Mouse (Mus musculus) layer of hippocampus, adult 9-11 months (tissue): ENCODE measurements around the gene Gbgt1.

Experiments
- DNase-seq: peaks from one replicate; pipeline ENCODE4 v3.0.0; 2022

Gbgt1 gene

DNA sequence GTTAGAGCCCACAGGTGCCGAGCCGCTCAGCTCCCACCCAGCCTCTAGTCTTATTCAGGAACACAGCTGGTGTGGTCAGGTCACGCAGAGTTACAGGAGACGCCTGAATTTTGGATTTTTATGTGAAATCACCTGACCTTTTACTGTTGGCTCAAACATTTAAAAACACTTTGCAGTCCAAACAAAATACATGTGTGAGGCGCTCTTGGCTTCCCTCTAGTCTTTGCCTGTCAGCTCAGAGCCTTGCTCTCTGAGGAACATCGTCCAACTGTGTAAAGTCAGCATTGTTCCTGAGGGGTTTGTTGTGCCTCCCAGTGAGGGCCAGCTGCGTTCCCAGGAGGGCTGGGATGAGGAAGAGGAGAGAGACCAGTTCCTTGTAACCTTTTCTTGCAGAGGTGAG, 33.6 kb downstream of the Gbgt1 start:
- DNase-seq, result no peak

DNA sequence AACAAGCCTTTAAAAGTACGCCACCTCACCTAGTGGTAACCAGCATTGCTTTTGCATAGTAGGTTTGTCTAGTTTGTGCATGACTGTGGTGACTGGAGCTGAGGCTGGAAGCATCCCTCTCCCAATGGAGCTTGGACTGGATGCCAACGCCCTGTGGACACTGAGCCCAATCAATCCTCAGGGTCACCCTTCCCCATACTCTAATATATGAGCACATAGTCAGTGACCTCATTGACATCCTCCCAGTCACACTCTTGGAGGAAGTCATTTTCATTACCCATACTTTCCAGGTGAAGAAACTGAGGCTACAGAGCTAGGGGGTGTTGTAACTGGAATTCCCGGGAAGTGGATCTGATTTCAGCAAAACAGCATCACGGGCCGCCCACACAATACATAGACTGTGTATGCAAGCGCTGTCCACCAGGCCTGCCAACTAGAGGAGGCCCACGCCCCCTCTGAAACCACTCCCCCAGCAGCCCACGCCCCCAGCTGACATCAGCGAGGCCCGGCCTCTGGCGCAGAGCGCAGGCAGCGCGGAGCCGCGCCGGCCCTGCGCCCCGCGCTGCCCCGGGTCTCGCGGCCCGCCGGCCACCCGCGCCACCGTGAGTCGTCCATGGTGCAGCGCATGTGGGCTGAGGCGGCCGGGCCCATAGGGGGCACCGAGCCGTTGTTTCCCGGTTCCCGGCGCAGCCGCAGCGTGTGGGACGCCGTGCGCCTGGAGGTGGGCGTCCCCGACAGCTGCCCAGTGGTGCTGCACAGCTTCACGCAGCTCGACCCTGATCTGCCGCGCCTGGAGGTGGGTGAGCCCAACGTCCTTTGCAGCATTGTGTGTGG, 36.5 kb downstream of the Gbgt1 start:
- DNase-seq, result peak; percentile 95

- DNase-seq, result no peak
These were observed 37.3 kb downstream of the Gbgt1 start for GRCm38 (mm10) chr2:28533901-28534435.

DNA sequence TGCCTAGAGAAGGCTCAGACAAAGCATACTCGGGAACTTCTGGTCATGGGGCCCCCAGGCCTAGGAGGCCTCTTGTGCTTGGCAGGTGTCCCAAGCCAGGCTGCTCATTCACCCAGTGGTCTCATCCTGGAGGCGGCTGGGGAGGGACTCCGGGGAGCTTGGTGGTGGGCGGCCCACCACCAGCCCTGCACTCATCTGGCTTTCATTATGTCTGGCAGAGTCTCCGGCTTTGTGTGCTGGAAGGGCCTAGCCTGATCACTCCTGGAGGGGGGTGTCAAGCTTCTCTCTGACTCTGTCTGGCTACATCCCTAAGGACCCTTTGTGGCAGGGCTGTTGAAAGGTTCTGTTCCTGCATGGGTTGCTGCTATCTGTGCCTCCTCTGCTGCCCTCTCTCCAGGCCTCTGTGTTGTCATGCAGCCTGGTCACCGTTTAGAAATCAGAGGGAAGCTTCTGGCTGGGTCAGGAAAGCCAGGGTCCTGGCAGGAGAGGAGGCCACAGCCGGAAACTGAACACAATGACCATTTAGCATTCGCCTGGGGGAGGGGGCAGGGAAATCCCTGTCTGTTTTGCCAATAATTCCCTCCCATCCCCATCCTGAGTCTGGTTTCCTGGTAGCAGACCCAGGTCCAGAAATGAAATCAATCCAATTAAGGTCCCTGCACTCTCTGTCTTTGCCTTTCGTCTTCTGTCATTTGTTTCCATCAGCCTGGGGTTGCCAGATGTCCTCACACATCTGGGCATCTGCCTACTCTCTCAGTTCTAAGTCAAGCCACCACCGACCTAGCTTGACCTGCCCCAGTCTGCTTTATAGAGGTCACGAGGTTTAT, 38.0 kb downstream of the Gbgt1 start:
- DNase-seq, result no peak

DNA sequence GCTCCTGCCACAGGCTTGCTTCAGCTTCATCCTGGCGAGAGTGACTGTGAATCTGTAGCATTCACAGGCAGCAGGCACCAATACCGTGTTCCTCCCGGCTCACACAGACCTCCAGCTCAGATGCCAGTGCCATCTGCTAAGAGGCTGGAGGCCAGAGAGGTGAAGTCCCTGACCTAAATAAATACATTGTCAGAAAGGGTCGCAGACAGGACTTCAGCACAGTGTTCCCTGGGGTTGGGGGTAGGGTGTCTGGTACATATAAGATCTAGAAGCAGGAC, 38.5 kb downstream of the Gbgt1 start:
- no peak for DNase-seq

DNA sequence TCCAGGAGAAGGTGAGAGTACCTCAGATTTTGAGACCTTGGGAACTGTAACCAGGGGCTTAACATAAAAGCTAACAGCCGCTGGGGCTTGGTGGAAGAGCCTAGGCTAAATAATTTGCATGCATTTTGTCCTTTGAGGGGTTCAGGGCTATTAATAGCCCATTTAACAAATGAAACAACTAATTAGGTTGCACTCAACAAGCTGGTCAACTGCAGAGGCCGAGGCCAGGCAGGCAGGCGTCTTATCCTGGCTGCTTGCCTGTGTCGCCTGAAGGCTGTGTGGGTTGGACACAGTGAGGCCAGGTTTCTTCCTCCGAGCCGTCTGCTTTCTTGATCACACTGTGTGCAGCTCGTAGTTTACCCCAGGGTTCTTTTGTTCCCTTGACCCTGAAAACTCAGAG, 39.0 kb downstream of the Gbgt1 start:
- peak; percentile 72 for DNase-seq

DNA sequence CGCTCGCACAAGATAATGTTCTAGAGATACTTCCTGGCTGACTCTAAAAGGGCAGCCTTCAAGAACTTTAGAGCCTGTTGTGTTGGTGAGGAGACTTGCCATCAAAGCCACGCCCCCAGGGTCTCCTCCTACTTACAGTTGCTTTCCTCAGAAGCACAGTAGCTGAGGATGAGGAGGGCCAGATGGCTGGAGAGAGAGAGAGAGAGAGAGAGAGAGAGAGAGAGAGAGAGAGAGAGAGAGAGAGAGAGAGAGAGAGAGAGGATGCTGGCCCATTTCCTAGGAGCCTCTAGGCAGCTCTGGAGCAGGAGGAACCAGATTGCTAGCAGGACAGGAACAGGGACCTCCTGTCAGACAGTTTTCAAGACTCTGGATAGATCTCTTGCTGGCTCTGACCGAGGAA, 39.5 kb downstream of the Gbgt1 start:
- DNase-seq, result no peak

DNA sequence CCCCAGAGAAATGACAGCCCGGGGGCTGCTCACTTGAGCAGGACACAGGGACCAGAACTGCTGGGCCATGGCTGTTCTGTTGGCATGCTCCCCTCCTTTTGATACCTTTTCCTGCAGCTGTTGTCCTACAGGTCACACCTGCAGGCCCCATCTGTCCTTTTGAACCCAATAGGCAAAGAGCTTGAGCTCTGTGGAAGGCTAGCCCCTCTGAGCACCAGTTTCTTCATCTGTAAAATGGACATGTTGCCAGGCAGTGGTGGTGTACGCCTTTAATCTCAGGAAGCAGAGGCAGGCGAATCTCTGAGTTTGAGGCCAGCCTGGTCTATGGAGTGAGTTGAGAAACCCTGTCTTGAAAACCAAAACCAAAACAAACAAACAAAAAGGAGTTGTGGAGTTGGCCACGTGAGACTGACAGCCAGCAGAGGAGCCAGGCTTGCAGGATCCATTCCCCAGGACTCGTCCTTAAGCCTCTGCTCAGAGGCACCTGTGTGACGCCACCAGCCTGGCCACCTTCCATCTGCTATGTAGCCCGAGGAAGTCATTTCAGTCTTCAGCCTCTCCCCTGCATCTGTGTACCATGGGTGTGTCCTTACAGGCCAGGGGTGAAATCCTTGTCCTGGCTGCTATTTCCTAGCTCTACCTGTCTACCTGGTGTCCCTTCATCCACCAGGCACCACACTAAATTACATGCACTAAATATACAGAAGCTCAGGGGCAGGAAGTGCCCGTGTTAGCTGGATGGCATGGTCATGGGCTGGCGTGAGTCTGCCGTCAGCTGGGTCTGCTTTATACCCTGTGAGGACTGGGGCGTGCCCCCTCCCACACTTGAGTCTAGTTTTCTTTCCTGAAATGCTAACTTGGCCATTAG, 40.3 kb downstream of the Gbgt1 start:
- no peak for DNase-seq

- no peak for DNase-seq
These were observed 40.9 kb downstream of the Gbgt1 start for GRCm38 (mm10) chr2:28537634-28537920.

GRCm38 (mm10) chr2:28537995-28538816, 41.5 kb downstream of the Gbgt1 start:
- no peak for DNase-seq

DNA sequence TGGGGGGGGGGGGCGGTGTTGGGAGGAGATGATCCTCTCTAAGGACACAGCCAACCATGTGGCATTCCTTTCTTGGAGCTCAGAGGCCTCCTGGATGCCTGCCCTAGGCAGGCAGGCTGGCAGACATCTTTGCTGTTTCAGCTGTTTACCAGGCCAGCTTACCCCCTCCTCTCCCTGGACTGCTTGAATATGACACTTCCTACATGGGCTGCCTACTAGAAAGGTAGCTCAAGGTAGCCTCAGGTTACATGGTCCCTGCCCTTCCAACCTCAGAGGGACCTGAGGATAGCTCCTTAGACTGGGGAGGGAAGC, 42.1 kb downstream of the Gbgt1 start:
- DNase-seq, result no peak

GRCm38 (mm10) chr2:28539206-28539605, 42.5 kb downstream of the Gbgt1 start:
- DNase-seq, result peak; percentile 93

DNA sequence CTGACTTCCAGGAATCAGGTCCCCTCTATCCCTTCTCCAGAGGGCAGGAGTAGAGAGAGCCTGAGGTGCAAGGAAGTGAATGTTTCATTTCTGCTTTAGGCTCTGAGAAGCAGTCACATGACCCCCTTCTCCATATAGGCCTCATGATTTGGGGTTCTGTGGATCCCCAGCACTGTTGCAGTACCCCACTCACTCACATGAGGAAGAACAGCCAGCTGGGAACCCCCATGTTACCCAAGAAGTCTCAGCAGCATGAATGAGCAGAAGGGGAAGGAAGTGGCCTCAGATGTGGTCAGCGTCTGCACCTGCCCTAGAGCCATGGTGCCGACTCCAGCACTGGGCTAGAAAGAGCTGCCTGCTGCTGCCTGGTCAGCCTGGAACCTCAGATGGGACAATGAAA, 43.3 kb downstream of the Gbgt1 start:
- DNase-seq, result peak; percentile 72

- no peak for DNase-seq
These were observed 44.0 kb downstream of the Gbgt1 start for GRCm38 (mm10) chr2:28540587-28541227.

- no peak for DNase-seq
These were observed 47.2 kb downstream of the Gbgt1 start for GRCm38 (mm10) chr2:28543894-28544293.

DNA sequence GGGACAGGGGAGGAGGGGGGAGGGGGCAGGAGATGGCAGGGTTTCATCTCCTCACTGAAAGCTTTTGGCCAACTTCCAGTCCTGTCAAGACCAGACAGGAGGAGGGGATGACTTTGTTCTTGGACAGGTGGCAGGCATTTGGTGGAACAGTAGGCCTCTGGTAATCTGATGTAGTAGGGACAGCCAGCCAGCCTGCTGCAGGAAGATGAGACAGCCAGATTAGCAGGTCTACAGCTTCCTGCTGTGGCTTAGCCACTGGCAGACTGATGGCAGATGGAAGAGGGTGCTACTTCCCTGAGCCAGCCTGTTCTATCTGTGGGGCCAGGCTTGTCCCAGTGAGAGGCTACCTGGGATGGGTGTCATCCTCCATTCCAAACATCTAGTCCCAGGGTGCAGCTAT, 49.3 kb downstream of the Gbgt1 start:
- DNase-seq, result no peak

GRCm38 (mm10) chr2:28546560-28546959, 49.9 kb downstream of the Gbgt1 start:
- no peak for DNase-seq

DNA sequence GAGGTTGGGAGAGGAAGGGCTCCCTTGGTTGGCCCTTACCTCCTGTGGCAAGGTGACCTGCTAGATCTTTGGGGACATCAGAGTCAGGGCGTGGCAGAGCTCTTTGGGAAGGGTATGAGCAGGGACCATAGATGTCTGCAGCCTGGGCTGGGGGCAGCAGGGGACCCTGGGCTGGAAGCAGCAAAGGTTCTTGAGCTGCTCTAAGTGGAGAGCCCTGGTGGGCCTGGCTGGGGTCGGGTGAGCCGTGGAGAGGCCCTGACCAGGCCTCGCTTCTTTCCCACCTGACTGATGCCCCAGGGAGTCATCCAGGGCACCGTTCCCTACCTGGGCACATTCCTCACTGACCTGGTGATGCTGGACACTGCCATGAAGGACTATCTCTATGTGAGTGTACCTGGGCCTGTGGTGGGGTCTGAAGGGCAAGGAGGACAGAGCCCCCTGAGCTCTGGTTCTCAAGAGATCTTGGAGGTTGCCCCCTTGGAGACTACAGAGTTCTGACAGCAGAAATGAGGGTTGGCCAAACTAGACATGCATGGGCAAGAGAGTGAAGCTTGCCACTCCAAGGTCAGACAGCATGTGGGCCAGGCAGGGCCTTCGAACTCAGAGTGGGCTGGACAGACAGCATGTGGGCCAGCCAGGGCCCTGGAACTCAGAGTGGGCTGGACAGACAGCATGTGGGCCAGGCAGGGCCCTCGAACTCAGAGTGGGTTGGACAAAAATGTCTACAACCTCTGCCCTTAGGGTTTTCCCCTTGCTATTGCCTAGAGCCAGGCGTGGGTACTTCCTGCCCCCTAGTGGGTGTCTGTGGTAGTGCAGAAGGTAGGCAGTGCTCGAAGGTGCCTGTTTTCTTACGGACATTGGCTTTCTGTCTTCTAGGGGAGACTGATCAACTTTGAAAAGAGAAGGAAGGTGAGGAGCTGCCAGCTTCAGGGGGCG, 50.8 kb downstream of the Gbgt1 start:
- DNase-seq, result peak; percentile 75

- no peak for DNase-seq
These were observed 52.5 kb downstream of the Gbgt1 start for GRCm38 (mm10) chr2:28549157-28549556.

DNA sequence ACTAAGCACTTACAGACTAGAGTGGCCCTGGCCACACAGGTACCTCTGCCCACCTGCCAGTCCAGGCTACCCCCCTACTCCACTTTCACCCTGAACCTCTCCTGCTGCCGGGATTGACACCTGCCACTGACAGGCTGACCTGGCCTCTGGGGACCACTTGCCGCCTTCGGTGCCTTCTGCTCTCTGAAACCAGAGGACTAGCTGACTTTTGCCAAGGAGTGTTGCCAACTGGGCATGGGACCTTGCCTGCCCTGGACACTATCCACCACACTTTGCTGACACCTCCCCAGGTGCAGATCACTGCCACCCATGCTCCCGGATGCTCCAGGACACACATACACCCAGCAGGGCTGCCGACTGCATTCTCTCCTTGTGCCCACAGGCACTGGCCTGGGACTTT, 55.6 kb downstream of the Gbgt1 start:
- DNase-seq, result no peak
